Mouse (Mus musculus): ENCODE data around the gene Rasip1. TPM values are rescaled to one million over a fixed set of nuclear protein-coding genes. Genes with fewer than 3 reads are reported as not detected.
"Not testable (repeated sequence)": the region's sequence is repeated elsewhere in the genome, so short reads cannot be mapped to it uniquely, and the experiment has no call there.

The Rasip1 gene
- total RNA-seq, 2 experiments from 2014 or later: 6.1 to 8.0 TPM

GRCm38 (mm10) chr7:45654424-45655047 is 27.2 kb downstream of the Rasip1 start:
- H3K4me3 ChIP-seq: no peak overlapping the region
- intact Hi-C loops (cut with DNase I): loop anchor here (5.0 kb wide), 1 partner anchor 37 kb away; the partner anchor contains the start of genes Fgf21 and Fut1

GRCm38 (mm10) chr7:45660746-45661478 is 33.6 kb downstream of the Rasip1 start:
- H3K4me3 ChIP-seq: no peak overlapping the region
- intact Hi-C loops (cut with DNase I): no loop called here
- DNase-seq (ENCODE audit: extremely low spot score in 1 of 2, low spot score in 2 of 2): no peak
- H3K27ac ChIP-seq: no peak overlapping the region
- TF ChIP-seq CTCF (IDR thresholded peaks at IDR 0.05): no peak

More at GRCm38 (mm10) chr7:45654424-45655047, 27.2 kb downstream of the Rasip1 start:
- H3K27ac ChIP-seq: no peak overlapping the region
- TF ChIP-seq CTCF (IDR thresholded peaks at IDR 0.05): no peak
- no peak for DNase-seq (ENCODE audit: extremely low spot score in 1 of 2, low spot score in 2 of 2)

GRCm38 (mm10) chr7:45661702-45662101 is 34.4 kb downstream of the Rasip1 start:
- H3K4me3 ChIP-seq; H3K27ac ChIP-seq; intact Hi-C loops (cut with DNase I); DNase-seq (ENCODE audit: extremely low spot score in 1 of 2, low spot score in 2 of 2): not testable (repeated sequence)

- TF ChIP-seq CTCF (IDR thresholded peaks at IDR 0.05): no peak
- intact Hi-C loops (cut with DNase I): no loop called here
- DNase-seq (ENCODE audit: extremely low spot score in 1 of 2, low spot score in 2 of 2): no peak
- Histone ChIP-seq H3K4me3 (no peak overlapping the region), H3K27ac (no peak overlapping the region)
Observed at GRCm38 (mm10) chr7:45665303-45666138, 38.2 kb downstream of the Rasip1 start.

- no peak for TF ChIP-seq CTCF (IDR thresholded peaks at IDR 0.05)
- Histone ChIP-seq H3K4me3 (no peak within 1 kb of the TSS), H3K27ac (no peak within 1 kb of the TSS)
- intact Hi-C loops (cut with DNase I): no loop called here
- DNase-seq (ENCODE audit: extremely low spot score in 1 of 2, low spot score in 2 of 2): no peak
Observed at GRCm38 (mm10) chr7:45666161-45666560, 38.9 kb downstream of the Rasip1 start, which contains the start of gene Fut2. Fut2 (minus strand) TSS chr7:45666394.

- H3K27ac ChIP-seq: no peak overlapping the region
- DNase-seq (ENCODE audit: extremely low spot score in 1 of 2, low spot score in 2 of 2): no peak
- H3K4me3 ChIP-seq: no peak overlapping the region
- intact Hi-C loops (cut with DNase I): no loop called here
- TF ChIP-seq CTCF (IDR thresholded peaks at IDR 0.05): no peak
Observed at GRCm38 (mm10) chr7:45667761-45668160, 40.5 kb downstream of the Rasip1 start.

- TF ChIP-seq CTCF (IDR thresholded peaks at IDR 0.05): peak; percentile 26
- Histone ChIP-seq H3K27ac (no peak overlapping the region), H3K4me3 (no peak overlapping the region)
- no peak for DNase-seq (ENCODE audit: extremely low spot score in 1 of 2, low spot score in 2 of 2)
- intact Hi-C loops (cut with DNase I): no loop called here
Observed at GRCm38 (mm10) chr7:45668921-45669320, 41.6 kb downstream of the Rasip1 start.

GRCm38 (mm10) chr7:45677627-45678295 is 50.5 kb downstream of the Rasip1 start:
- intact Hi-C loops (cut with DNase I): no loop called here
- TF ChIP-seq CTCF (IDR thresholded peaks at IDR 0.05): no peak
- Histone ChIP-seq H3K27ac (no peak overlapping the region), H3K4me3 (no peak overlapping the region)
- DNase-seq (ENCODE audit: extremely low spot score in 1 of 2, low spot score in 2 of 2): no peak

- H3K4me3 ChIP-seq: no peak overlapping the region
- TF ChIP-seq CTCF (IDR thresholded peaks at IDR 0.05): no peak
- no peak overlapping the region for H3K27ac ChIP-seq
- intact Hi-C loops (cut with DNase I): no loop called here
- no peak for DNase-seq (ENCODE audit: extremely low spot score in 1 of 2, low spot score in 2 of 2)
Observed at GRCm38 (mm10) chr7:45678513-45678912, 51.2 kb downstream of the Rasip1 start.

- Histone ChIP-seq H3K27ac (peak overlapping the region; percentile 53; the same call in 1 of the 2 replicates), H3K4me3 (no peak overlapping the region)
- TF ChIP-seq CTCF (IDR thresholded peaks at IDR 0.05): no peak
- DNase-seq (ENCODE audit: extremely low spot score in 1 of 2, low spot score in 2 of 2): no peak
- intact Hi-C loops (cut with DNase I): loop anchor here (5.0 kb wide), 1 partner anchor 213 kb away; the partner anchor contains the start of gene Bax
Observed at GRCm38 (mm10) chr7:45679966-45680621, 52.8 kb downstream of the Rasip1 start.
